Comparison of ENCODE assay signal across 9 mouse cellular contexts in the genomic region with DNA sequence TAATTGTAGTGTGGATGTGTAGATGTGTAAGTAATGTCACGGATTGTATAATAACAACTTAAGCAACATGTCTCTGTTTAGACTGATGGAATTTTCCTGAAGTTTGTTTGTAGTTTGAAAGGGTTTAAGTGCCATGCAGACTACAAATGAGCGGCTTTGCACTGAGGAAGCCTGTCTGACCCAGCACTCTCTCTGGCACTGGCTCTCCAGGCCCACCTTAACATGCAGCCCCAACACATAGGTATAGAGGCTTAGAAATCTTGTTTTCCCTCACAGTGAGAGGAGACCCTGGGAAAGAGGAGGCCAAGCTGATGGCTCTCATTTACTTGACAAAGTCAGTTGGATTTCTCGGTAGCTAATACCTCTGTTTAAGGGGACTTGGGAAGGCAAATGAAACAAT. TPM values are rescaled to one million over a fixed set of nuclear protein-coding genes. Genes with fewer than 3 reads are reported as not detected.
A peak's percentile ranks its signal among the peaks of the same experiment; 100 is the strongest.
DNase-seq lines count a peak whose midpoint lies in the region; ATAC-seq lines count a peak whose summit lies in the region.
"Had no signal": no experiment of that assay in that cellular context is flagged by ENCODE, and none has a peak within 500 bp of the region (broad histone marks: within the 10 kb centered on the region; RNA-seq: fewer than 3 reads in every experiment).

No protein-coding gene starts in this region.

- H3K4me2 ChIP-seq in kidney, embryonic 16.5 days (replicated peaks; ENCODE audit: low read depth, low read length): peak overlapping the region; percentile 74
- peak overlapping the region; percentile 72 for H3K4me2 ChIP-seq in embryonic facial prominence, embryonic 15.5 days (replicated peaks)
- H3K4me2 ChIP-seq in hindbrain, embryonic 14.5 days (replicated peaks): peak overlapping the region; percentile 82
- peak overlapping the region; percentile 66 for H3K4me2 ChIP-seq in midbrain, embryonic 16.5 days (ENCODE audit: low read length)

- no peak overlapping the region for H3K27ac ChIP-seq in kidney, embryonic 16.5 days (ENCODE audit: low read length)
- peak overlapping the region; percentile 86; the same call in 1 of the 2 replicates for H3K27ac ChIP-seq in embryonic facial prominence, embryonic 15.5 days (replicated peaks)
- peak overlapping the region; percentile 89 for H3K27ac ChIP-seq in hindbrain, embryonic 14.5 days
- peak overlapping the region; percentile 78 for H3K27ac ChIP-seq in midbrain, embryonic 16.5 days (ENCODE audit: low read length)

- H3K27me3 ChIP-seq in kidney, embryonic 16.5 days (ENCODE audit: insufficient read depth, low read length): peaks cover 27% of the 10 kb centered on the region
- H3K27me3 ChIP-seq in embryonic facial prominence, embryonic 15.5 days: peaks cover 10% of the 10 kb centered on the region
- H3K27me3 ChIP-seq in hindbrain, embryonic 14.5 days (ENCODE audit: control insufficient read depth, insufficient read depth, low read length): peaks cover 33% of the 10 kb centered on the region
- H3K27me3 ChIP-seq in midbrain, embryonic 16.5 days (ENCODE audit: control insufficient read depth, insufficient read depth, low read depth, low read length): peaks cover 27% of the 10 kb centered on the region

- 39% methylated on average over 3 of the region's 3 CpGs for WGBS in kidney, embryonic 16.5 days
- 64% methylated on average over 3 of the region's 3 CpGs for WGBS in embryonic facial prominence, embryonic 15.5 days
- 15% methylated on average over 3 of the region's 3 CpGs for WGBS in hindbrain, embryonic 14.5 days
- WGBS in midbrain, embryonic 16.5 days: 23% methylated on average over 3 of the region's 3 CpGs

- H3K9ac ChIP-seq in kidney, embryonic 16.5 days (replicated peaks; ENCODE audit: low read length): peak overlapping the region; percentile 71; the same call in 1 of the 2 replicates
- no peak overlapping the region for H3K9ac ChIP-seq in embryonic facial prominence, embryonic 15.5 days
- peak overlapping the region; percentile 64 for H3K9ac ChIP-seq in hindbrain, embryonic 14.5 days
- peak overlapping the region; percentile 70; the same call in 1 of the 2 replicates for H3K9ac ChIP-seq in midbrain, embryonic 16.5 days (ENCODE audit: low read depth, low read length)

- peak overlapping the region; percentile 60; the same call in 1 of the 2 replicates for H3K4me3 ChIP-seq in kidney, embryonic 16.5 days (ENCODE audit: low read length)
- H3K4me3 ChIP-seq in embryonic facial prominence, embryonic 15.5 days (replicated peaks): peak overlapping the region; percentile 60
- peak overlapping the region; percentile 40 for H3K4me3 ChIP-seq in hindbrain, embryonic 14.5 days (replicated peaks; ENCODE audit: low read length)
- H3K4me3 ChIP-seq in midbrain, embryonic 16.5 days (ENCODE audit: low read depth, low read length): peak overlapping the region; percentile 52

- no peaks in the 10 kb centered on the region for H3K9me3 ChIP-seq in kidney, embryonic 16.5 days (ENCODE audit: low read length)
- H3K9me3 ChIP-seq in embryonic facial prominence, embryonic 15.5 days (replicated peaks): no peaks in the 10 kb centered on the region
- no peaks in the 10 kb centered on the region for H3K9me3 ChIP-seq in hindbrain, embryonic 14.5 days (ENCODE audit: control insufficient read depth, low read length)
- H3K9me3 ChIP-seq in midbrain, embryonic 16.5 days (replicated peaks; ENCODE audit: control insufficient read depth, low read length, poor library complexity, severe bottlenecking): no peaks in the 10 kb centered on the region

- peaks cover 2% of the 10 kb centered on the region for H3K4me1 ChIP-seq in kidney, embryonic 16.5 days (ENCODE audit: insufficient read depth, low read length)
- peaks cover 4% of the 10 kb centered on the region; the same call in 1 of the 2 replicates for H3K4me1 ChIP-seq in embryonic facial prominence, embryonic 15.5 days
- peaks cover 10% of the 10 kb centered on the region; the same call in 1 of the 2 replicates for H3K4me1 ChIP-seq in hindbrain, embryonic 14.5 days (replicated peaks; ENCODE audit: control insufficient read depth, insufficient read depth, low read length)
- H3K4me1 ChIP-seq in midbrain, embryonic 16.5 days (ENCODE audit: control insufficient read depth, insufficient read depth, low read length): peaks cover 14% of the 10 kb centered on the region

- H3K36me3 ChIP-seq in kidney, embryonic 16.5 days (ENCODE audit: insufficient read depth, low read length): no peaks in the 10 kb centered on the region
- no peaks in the 10 kb centered on the region for H3K36me3 ChIP-seq in embryonic facial prominence, embryonic 15.5 days
- no peaks in the 10 kb centered on the region for H3K36me3 ChIP-seq in hindbrain, embryonic 14.5 days (replicated peaks; ENCODE audit: control insufficient read depth, insufficient read depth)
- H3K36me3 ChIP-seq in midbrain, embryonic 16.5 days (ENCODE audit: control insufficient read depth, insufficient read depth, low read length): no peaks in the 10 kb centered on the region

- no peak for ATAC-seq in kidney, embryonic 16.5 days (ENCODE audit: low FRiP score, low TSS enrichment)
- ATAC-seq in embryonic facial prominence, embryonic 15.5 days (ENCODE audit: insufficient number of reproducible peaks, low FRiP score, low TSS enrichment, low read depth): no peak
- no peak for ATAC-seq in hindbrain, embryonic 14.5 days (ENCODE audit: low FRiP score)
- ATAC-seq in midbrain, embryonic 16.5 days: no peak

- no peak for DNase-seq in kidney, postnatal 14 days
- no peak for DNase-seq in hindbrain, embryonic 14.5 days (ENCODE audit: low spot score)
- DNase-seq in spleen, adult 12 weeks (ENCODE audit: low spot score): no peak
- no peak for DNase-seq in gastrocnemius, adult 8-10 months (ENCODE audit: low spot score in 2 of 2)
- no peak for DNase-seq in urinary bladder, postnatal 25 days (ENCODE audit: low spot score)

RNA-seq across cellular contexts. Expression of gene Nfia, which starts 13.9 kb away (rescaled TPM):
- 19.9 and 25.0 TPM in 2 replicates for polyA plus RNA-seq in kidney, embryonic 16.5 days (2015; fragmentation: Nextera tagmentation; extraction: Ambion mirVana)
- 55.4 and 58.0 TPM in 2 replicates for polyA plus RNA-seq in embryonic facial prominence, embryonic 15.5 days (2015; fragmentation: Nextera tagmentation; extraction: Ambion mirVana)
- 47.8 and 49.2 TPM in 2 replicates for polyA plus RNA-seq in hindbrain, embryonic 14.5 days (2014; fragmentation: Nextera tagmentation; extraction: Ambion mirVana)
- 25.8 and 26.6 TPM in 2 replicates for polyA plus RNA-seq in midbrain, embryonic 16.5 days (2015; fragmentation: Nextera tagmentation; extraction: Ambion mirVana)
- 10 to 100 TPM; 53.6 to 64.5 (median 57.1) TPM for total RNA-seq in gastrocnemius, adult 8-10 months (2022)

RNA-seq across cellular contexts. Expression of gene E130114P18Rik, which starts 19.2 kb away (rescaled TPM):
- 0.54 and 0.58 TPM in 2 replicates for polyA plus RNA-seq in kidney, embryonic 16.5 days (2015; fragmentation: Nextera tagmentation; extraction: Ambion mirVana)
- 3.8 and 4.2 TPM in 2 replicates for polyA plus RNA-seq in embryonic facial prominence, embryonic 15.5 days (2015; fragmentation: Nextera tagmentation; extraction: Ambion mirVana)
- polyA plus RNA-seq in hindbrain, embryonic 14.5 days (2014; fragmentation: Nextera tagmentation; extraction: Ambion mirVana): 26.3 and 28.0 TPM in 2 replicates
- 11.6 and 12.1 TPM in 2 replicates for polyA plus RNA-seq in midbrain, embryonic 16.5 days (2015; fragmentation: Nextera tagmentation; extraction: Ambion mirVana)
- not detected for total RNA-seq in gastrocnemius, adult 8-10 months (2022)
- polyA plus RNA-seq: large intestine, adult 2 months had no signal
